ENCODE assay signal across 8 mouse cellular contexts in the genomic region with DNA sequence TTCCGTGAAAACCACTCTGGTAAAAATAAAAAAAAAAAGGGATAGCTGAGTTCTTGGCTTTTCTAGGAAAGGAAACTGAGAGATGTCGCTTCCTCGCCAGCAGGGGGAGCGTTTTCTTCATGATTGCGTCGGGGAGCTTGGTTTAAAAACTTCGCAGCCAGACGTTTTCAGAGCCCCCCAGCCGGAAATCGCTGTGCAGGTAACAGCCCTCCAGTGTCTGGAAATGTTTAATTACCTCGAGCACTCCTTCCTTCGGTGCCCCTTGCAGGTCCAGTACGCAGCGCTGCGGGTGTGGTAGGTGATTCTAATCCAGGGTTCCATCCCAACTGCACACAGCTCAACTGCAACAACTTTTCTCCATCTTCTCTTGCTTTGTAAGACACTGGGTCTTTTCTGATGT. TPM values are rescaled to one million over a fixed set of nuclear protein-coding genes. Genes with fewer than 3 reads are reported as not detected.
DNase-seq lines count a peak whose midpoint lies in the region; ATAC-seq lines count a peak whose summit lies in the region.

Gene Osr1, plus strand, starts transcription at position 146 of the 400 bp plus-strand sequence.

- H3K27ac ChIP-seq in forebrain, embryonic 11.5 days (ENCODE audit: low read depth, low read length) = no peak within 1 kb of the TSS

- H3K27me3 ChIP-seq in forebrain, embryonic 11.5 days (ENCODE audit: control insufficient read depth, insufficient read depth, low read length) = peaks cover 44% of the 10 kb centered on the region
- no peaks in the 10 kb centered on the region for H3K27me3 ChIP-seq in splenic B cell, adult 2 months (ENCODE audit: control insufficient read depth, insufficient read depth, low read length, poor library complexity, severe bottlenecking)

- DNase-seq in CD4-positive, CD25-positive, alpha-beta regulatory T cell, adult 2 months (ENCODE audit: low read depth, low spot score) = peak; percentile 49
- DNase-seq in brain, adult 2 months (ENCODE audit: low read depth, low spot score) = peak; percentile 65
- peak; percentile 84 for DNase-seq in forebrain, embryonic 11.5 days (ENCODE audit: low spot score)
- peak; percentile 77 for DNase-seq in heart, postnatal 4 days
- DNase-seq in left cerebral cortex, postnatal 10 days (ENCODE audit: extremely low spot score in 1 of 2, low spot score in 2 of 2) = peak; percentile 36 to 67
- DNase-seq in splenic B cell, adult 2 months (ENCODE audit: low read depth, low spot score) = peak; percentile 41

- peak within 1 kb of the TSS; percentile 20 for H3K4me3 ChIP-seq in forebrain, embryonic 11.5 days (ENCODE audit: low read depth, low read length)

- H3K4me1 ChIP-seq in forebrain, embryonic 11.5 days (replicated peaks; ENCODE audit: control insufficient read depth, insufficient read depth, low read length) = peaks cover 5% of the 10 kb centered on the region

- intact Hi-C loops in left cerebral cortex, postnatal 10 days (cut with DNase I) = loop anchor here (2.0 to 5.0 kb wide), 5 partner anchors 518 to 1017 kb away; no protein-coding TSS in a partner anchor

- H3K36me3 ChIP-seq in forebrain, embryonic 11.5 days (ENCODE audit: control insufficient read depth, insufficient read depth, low read length) = no peaks in the 10 kb centered on the region
- H3K36me3 ChIP-seq in splenic B cell, adult 2 months (ENCODE audit: control insufficient read depth, insufficient read depth, low read length, poor library complexity, severe bottlenecking) = no peaks in the 10 kb centered on the region

- H3K9ac ChIP-seq in forebrain, embryonic 11.5 days (ENCODE audit: low read length) = no peak within 1 kb of the TSS

- ATAC-seq in CD4-positive, CD25-positive, alpha-beta regulatory T cell, adult 4 months = no peak
- 0 out of 2 replicates have a peak, but pooled peaks have one; percentile 13 for ATAC-seq in forebrain, embryonic 11.5 days (replicated peaks; ENCODE audit: low FRiP score)
- 0 out of 2 replicates have a peak, but pooled peaks have one; percentile 43 for ATAC-seq in megakaryocyte, adult 5-6 weeks (ENCODE audit: poor library complexity, severe bottlenecking)

- 0% methylated on average over 15 of the region's 15 CpGs for WGBS in forebrain, embryonic 11.5 days

- no peaks in the 10 kb centered on the region for H3K9me3 ChIP-seq in forebrain, embryonic 11.5 days (ENCODE audit: control insufficient read depth, low read length)

- H3K4me2 ChIP-seq in forebrain, embryonic 11.5 days (ENCODE audit: low read depth, low read length, severe bottlenecking) = peak within 1 kb of the TSS; percentile 56

RNA-seq across cellular contexts. Expression of gene Osr1, which starts in this region (rescaled TPM):
- polyA plus RNA-seq in CD4-positive, CD25-positive, alpha-beta regulatory T cell, adult 4 months (2017; shearing (Covaris generic)) = not detected
- 7.7 and 9.5 TPM in 2 replicates for polyA plus RNA-seq in forebrain, embryonic 11.5 days (2014; fragmentation: Nextera tagmentation; extraction: Ambion mirVana)
- 10 to 100 TPM; 12.1 to 12.3 TPM for total RNA-seq in heart, postnatal 4 days (2021)
- 1 to 10 TPM; 4.1 to 4.6 TPM for total RNA-seq in left cerebral cortex, postnatal 10 days (2021)
- not detected in 2 replicates for total RNA-seq in megakaryocyte, adult 5-6 weeks (2015)
- total RNA-seq in megakaryocyte, adult 5-6 weeks (2017) = not detected in 2 replicates

Comparison
In these comparisons a context has a peak if more than half of its experiments do, and no peak if none do; other contexts are left out.
1. RNA of gene Osr1 (total RNA-seq): 12.1 to 12.3 TPM in heart, postnatal 4 days and 4.1 to 4.6 TPM in left cerebral cortex, postnatal 10 days; not detected in megakaryocyte, adult 5-6 weeks; every median in the first group is over 4 times any median in the second.
2. Peak in ATAC-seq in megakaryocyte, adult 5-6 weeks; RNA of the gene not detected or under 1 TPM.
3. Peak in every context shown above with its lines, with median percentiles within 50 percentile points of each other: DNase-seq.